Mouse (Mus musculus): ENCODE results near the gene Ccdc59. TPM values are rescaled to one million over a fixed set of nuclear protein-coding genes. Genes with fewer than 3 reads are reported as not detected.

The Ccdc59 gene
- polyA plus RNA-seq (2012; rRNA removed) = 8.6 and 10.3 TPM in 2 replicates

DNA sequence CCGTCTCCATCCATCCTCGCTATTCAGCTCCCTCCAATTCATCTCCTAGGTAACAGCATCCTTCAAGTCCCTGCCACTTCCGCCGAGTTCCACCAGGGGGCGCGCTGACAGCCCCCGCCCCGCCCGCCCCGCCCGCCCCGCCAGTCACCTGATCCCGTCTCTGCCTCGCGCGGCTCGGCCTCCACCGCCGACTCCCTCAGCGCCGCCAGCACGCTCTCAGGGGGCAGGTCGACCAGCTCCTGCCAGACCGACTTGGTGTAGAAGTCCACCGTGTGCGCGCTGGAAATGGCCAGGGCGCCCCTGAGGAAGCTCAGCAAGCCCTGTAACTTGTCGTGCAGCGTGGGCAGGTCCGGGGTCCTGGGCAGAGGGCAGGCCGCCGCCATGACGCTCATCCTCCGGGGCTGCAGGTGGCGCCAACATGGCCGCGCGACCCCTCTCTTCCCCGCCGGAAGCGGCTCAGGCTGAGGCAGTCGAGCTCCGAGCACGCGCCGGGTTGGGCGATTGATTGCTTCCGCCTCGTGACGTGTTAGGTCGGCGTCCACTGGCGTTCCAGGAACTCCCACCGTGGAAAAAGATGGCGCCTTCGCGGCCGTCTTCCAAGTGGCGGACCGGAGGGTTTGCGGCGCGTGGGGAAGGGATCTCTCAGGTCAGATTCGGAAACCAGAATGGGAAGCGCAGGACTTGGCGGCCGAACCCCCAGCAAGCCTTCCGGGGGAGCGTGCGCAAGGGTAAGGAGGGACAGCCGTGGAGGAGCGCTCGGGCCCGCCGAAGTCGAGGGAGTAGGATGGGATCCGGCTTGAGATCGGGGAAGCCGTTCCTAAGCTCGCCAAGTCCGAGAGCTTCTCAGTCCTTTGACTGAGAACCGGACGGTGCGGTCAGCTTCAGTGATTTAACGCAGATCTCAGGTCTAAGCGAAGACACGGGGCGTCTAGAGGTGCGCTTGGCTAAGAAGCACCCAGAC lies at the start of gene Ccdc59, which contains the start of gene Mettl25:
TSS of gene Ccdc59 (plus strand) at position 140 of the 961 bp plus-strand sequence.
TSS of gene Mettl25 (minus strand) at position 453 of the 961 bp plus-strand sequence.
- peak within 1 kb of the TSS; percentile 63 for H3K27ac ChIP-seq (ENCODE audit: control insufficient read depth, insufficient read depth, low read length)
- WGBS = under 1% methylated on average over 86 of the region's 90 CpGs
- TF ChIP-seq POLR2A (IDR thresholded peaks at IDR 0.05; ENCODE audit: control insufficient read depth, extremely low read depth, insufficient read depth, low read length, poor library complexity) = peak; percentile 67
- TF ChIP-seq CTCF (IDR thresholded peaks at IDR 0.05; ENCODE audit: borderline replicate concordance, control insufficient read depth, extremely low read depth, insufficient read depth, low read length, poor library complexity) = peak; percentile 62; the same call in 1 of the 2 replicates
- H3K36me3 ChIP-seq (ENCODE audit: control insufficient read depth, insufficient read depth, low read length) = peaks cover 14% of the 10 kb centered on the region
- H3K4me3 ChIP-seq (ENCODE audit: control insufficient read depth, insufficient read depth, low read length) = peak within 1 kb of the TSS; percentile 90
- peak; percentile 97 for DNase-seq
- H3K27me3 ChIP-seq (ENCODE audit: control insufficient read depth, insufficient read depth, low read length) = no peaks in the 10 kb centered on the region
- peaks cover 4% of the 10 kb centered on the region; the same call in 1 of the 2 replicates for H3K4me1 ChIP-seq (replicated peaks; ENCODE audit: control insufficient read depth, insufficient read depth, low read length)

DNA sequence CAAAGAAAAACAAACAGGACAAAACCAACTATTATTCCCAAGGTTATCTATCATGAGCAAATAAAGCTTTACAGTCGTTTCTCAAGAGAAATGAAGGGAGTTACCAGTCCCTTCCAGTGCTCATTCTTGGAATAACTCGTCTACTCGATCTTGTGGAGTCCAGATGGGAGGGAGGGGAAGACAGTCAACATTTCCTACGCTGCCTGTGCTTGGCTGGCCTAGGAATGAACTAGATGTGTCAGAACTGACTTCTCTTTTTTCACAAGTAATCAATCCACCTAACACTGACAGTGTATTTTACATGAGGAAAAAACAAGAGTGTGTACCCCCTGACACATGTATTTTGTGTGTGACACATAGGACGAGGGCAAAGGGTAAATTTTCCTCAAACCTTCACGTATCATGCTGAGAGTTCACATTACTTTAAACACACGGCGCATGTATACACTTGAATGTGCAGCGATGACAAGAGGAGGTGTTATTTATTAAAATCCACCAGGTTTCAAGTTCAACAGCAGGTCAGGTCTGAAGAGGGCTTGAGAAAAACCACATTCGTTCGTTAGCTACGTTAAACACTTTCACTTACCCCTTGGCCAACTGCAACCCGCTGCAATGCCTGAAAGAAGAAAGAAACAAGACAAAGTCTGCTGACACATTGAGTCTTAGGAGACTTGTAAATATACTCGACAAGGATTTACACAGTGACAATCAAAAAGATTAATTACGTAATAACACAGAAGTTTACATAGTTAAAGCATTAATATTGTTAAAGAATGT lies 46.9 kb upstream of the Ccdc59 start:
- H3K4me3 ChIP-seq (ENCODE audit: control insufficient read depth, insufficient read depth, low read length) = no peak overlapping the region
- no peak for DNase-seq
- no peak overlapping the region for H3K27ac ChIP-seq (ENCODE audit: control insufficient read depth, insufficient read depth, low read length)
- no peaks in the 10 kb centered on the region for H3K27me3 ChIP-seq (ENCODE audit: control insufficient read depth, insufficient read depth, low read length)
- WGBS = 91% methylated on average over 15 of the region's 15 CpGs
- TF ChIP-seq POLR2A (IDR thresholded peaks at IDR 0.05; ENCODE audit: control insufficient read depth, extremely low read depth, insufficient read depth, low read length, poor library complexity) (no peak), CTCF (IDR thresholded peaks at IDR 0.05; ENCODE audit: borderline replicate concordance, control insufficient read depth, extremely low read depth, insufficient read depth, low read length, poor library complexity) (no peak)
- no peaks in the 10 kb centered on the region for H3K36me3 ChIP-seq (ENCODE audit: control insufficient read depth, insufficient read depth, low read length)
- no peaks in the 10 kb centered on the region for H3K4me1 ChIP-seq (replicated peaks; ENCODE audit: control insufficient read depth, insufficient read depth, low read length)

DNA sequence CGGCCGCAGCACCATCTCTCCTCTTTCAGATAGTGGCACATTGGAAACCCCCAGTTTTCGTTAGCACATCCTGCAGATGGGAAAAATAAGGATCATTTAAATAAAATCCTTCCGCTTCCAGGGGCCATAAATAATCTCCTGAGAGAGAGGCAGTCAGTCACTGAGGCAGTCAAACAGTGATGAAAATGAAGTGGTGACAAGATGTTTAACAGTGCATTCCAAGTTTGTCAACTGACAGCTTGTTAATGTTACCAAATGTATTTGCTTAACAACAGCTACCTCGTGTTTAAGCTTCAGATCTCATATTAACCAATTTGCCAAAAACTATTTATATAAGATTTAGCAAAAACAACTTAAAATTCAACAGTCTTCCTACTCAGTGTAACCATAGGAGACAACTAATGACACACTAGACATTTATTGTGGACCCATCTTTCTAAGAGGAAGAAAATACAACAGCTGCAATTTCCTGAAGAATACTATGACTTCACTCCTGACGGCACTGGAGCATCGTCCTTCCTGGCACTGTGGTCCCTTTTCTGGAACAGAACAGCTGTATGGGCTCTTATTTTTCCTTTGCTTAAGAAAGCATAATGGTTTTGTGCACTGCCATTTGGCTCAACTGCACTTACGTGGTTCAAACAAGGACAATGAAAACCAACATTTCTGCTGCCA lies 43.5 kb upstream of the Ccdc59 start:
- Histone ChIP-seq H3K4me1 (replicated peaks; ENCODE audit: control insufficient read depth, insufficient read depth, low read length) (no peaks in the 10 kb centered on the region), H3K4me3 (ENCODE audit: control insufficient read depth, insufficient read depth, low read length) (no peak overlapping the region), H3K36me3 (ENCODE audit: control insufficient read depth, insufficient read depth, low read length) (no peaks in the 10 kb centered on the region), H3K27ac (ENCODE audit: control insufficient read depth, insufficient read depth, low read length) (no peak overlapping the region), H3K27me3 (ENCODE audit: control insufficient read depth, insufficient read depth, low read length) (no peaks in the 10 kb centered on the region)
- WGBS = 97% methylated on average over 8 of the region's 8 CpGs
- no peak for DNase-seq
- TF ChIP-seq CTCF (IDR thresholded peaks at IDR 0.05; ENCODE audit: borderline replicate concordance, control insufficient read depth, extremely low read depth, insufficient read depth, low read length, poor library complexity) (no peak), POLR2A (IDR thresholded peaks at IDR 0.05; ENCODE audit: control insufficient read depth, extremely low read depth, insufficient read depth, low read length, poor library complexity) (no peak)

DNA sequence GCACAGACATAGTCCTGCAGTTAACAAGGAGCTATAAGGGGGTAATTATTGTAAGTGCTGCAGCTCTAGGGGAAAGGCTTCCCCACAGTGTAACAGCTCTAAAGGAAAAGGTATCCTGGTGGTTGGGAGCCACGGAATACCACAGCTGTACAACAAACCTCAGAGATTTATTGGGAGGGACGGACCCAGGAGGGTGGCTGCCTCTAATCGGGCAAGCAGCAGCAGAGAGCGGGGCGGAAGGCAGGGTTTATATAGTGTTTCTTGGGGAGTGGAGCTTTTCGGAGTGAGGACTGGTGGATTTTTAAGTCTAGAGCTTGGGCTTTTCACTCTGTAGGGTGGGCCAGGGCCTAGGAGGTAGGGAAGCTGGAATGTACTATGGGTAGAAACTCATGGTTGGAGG lies 39.7 kb upstream of the Ccdc59 start:
- Histone ChIP-seq H3K4me1 (replicated peaks; ENCODE audit: control insufficient read depth, insufficient read depth, low read length) (no peaks in the 10 kb centered on the region), H3K36me3 (ENCODE audit: control insufficient read depth, insufficient read depth, low read length) (no peaks in the 10 kb centered on the region), H3K27me3 (ENCODE audit: control insufficient read depth, insufficient read depth, low read length) (no peaks in the 10 kb centered on the region), H3K27ac (ENCODE audit: control insufficient read depth, insufficient read depth, low read length) (no peak overlapping the region), H3K4me3 (ENCODE audit: control insufficient read depth, insufficient read depth, low read length) (no peak overlapping the region)
- no peak for DNase-seq
- TF ChIP-seq CTCF (IDR thresholded peaks at IDR 0.05; ENCODE audit: borderline replicate concordance, control insufficient read depth, extremely low read depth, insufficient read depth, low read length, poor library complexity) = no peak
- no peak for TF ChIP-seq POLR2A (IDR thresholded peaks at IDR 0.05; ENCODE audit: control insufficient read depth, extremely low read depth, insufficient read depth, low read length, poor library complexity)
- 97% methylated on average over 6 of the region's 6 CpGs for WGBS

DNA sequence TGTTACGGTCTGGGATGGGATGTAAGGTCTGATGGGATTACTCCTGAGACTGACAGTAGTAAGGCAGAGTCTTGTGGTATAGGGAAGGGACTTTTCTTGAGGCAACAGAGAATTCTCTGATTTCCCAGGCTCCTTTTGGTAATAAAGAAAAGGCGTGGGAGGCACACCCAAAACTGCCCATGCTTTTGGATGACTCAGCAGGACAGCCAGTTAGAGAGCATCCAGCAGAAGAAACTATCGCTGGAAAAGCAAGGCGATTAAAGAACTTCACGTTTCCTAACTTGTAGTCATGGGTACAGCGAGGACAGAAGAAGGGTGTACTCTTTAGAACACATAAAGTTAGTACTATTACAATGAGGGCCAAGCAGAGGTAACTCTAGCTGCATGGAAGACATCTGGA lies 38.7 kb upstream of the Ccdc59 start:
- no peak overlapping the region for H3K4me3 ChIP-seq (ENCODE audit: control insufficient read depth, insufficient read depth, low read length)
- no peaks in the 10 kb centered on the region for H3K4me1 ChIP-seq (replicated peaks; ENCODE audit: control insufficient read depth, insufficient read depth, low read length)
- DNase-seq = no peak
- no peak overlapping the region for H3K27ac ChIP-seq (ENCODE audit: control insufficient read depth, insufficient read depth, low read length)
- 98% methylated on average over 6 of the region's 6 CpGs for WGBS
- no peaks in the 10 kb centered on the region for H3K27me3 ChIP-seq (ENCODE audit: control insufficient read depth, insufficient read depth, low read length)
- TF ChIP-seq POLR2A (IDR thresholded peaks at IDR 0.05; ENCODE audit: control insufficient read depth, extremely low read depth, insufficient read depth, low read length, poor library complexity) (no peak), CTCF (IDR thresholded peaks at IDR 0.05; ENCODE audit: borderline replicate concordance, control insufficient read depth, extremely low read depth, insufficient read depth, low read length, poor library complexity) (no peak)
- H3K36me3 ChIP-seq (ENCODE audit: control insufficient read depth, insufficient read depth, low read length) = no peaks in the 10 kb centered on the region

DNA sequence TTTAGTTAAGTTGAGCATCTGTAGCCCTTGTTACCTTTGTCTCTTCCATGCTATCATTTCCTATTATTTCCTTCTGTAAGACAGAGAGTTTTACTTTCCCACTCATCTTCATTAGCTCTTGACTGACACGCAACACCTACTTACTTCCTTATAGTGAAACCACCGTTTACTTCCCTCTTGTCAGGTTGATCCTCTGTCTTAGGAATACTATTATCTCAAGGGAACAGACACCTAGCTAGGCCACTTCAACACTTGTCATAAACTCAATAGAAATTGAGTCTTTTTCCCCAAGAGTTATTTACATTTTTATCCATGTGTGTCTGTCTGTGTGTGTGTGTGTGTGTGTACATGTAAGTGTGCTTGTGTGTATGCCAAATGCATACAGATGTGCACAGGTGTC lies 37.4 kb upstream of the Ccdc59 start:
- no peaks in the 10 kb centered on the region for H3K4me1 ChIP-seq (replicated peaks; ENCODE audit: control insufficient read depth, insufficient read depth, low read length)
- WGBS = 67% methylated on average over 2 of the region's 2 CpGs
- no peak overlapping the region for H3K4me3 ChIP-seq (ENCODE audit: control insufficient read depth, insufficient read depth, low read length)
- no peak for DNase-seq
- no peak overlapping the region for H3K27ac ChIP-seq (ENCODE audit: control insufficient read depth, insufficient read depth, low read length)
- TF ChIP-seq CTCF (IDR thresholded peaks at IDR 0.05; ENCODE audit: borderline replicate concordance, control insufficient read depth, extremely low read depth, insufficient read depth, low read length, poor library complexity) (no peak), POLR2A (IDR thresholded peaks at IDR 0.05; ENCODE audit: control insufficient read depth, extremely low read depth, insufficient read depth, low read length, poor library complexity) (no peak)
- no peaks in the 10 kb centered on the region for H3K27me3 ChIP-seq (ENCODE audit: control insufficient read depth, insufficient read depth, low read length)
- no peaks in the 10 kb centered on the region for H3K36me3 ChIP-seq (ENCODE audit: control insufficient read depth, insufficient read depth, low read length)

Data from thymus, adult 2 months (tissue).